Mouse (Mus musculus) liver, adult 2 months (tissue): ENCODE data around the gene Pes1. TPM values are rescaled to one million over a fixed set of nuclear protein-coding genes. Genes with fewer than 3 reads are reported as not detected.

Source experiments
- DNase-seq: peaks from one replicate; pipeline ENCODE4 v3.0.0-alpha.2; 2011; ENCODE audit warnings: low read depth, low spot score; ENCODE audit errors: extremely low read depth
- H3K27ac ChIP-seq: fragments of 200-500 bp; replicated peaks from 2 replicates; pipeline ENCODE4 v1.5.1; 2012; ENCODE audit warnings: low read depth, mild to moderate bottlenecking, control low read depth, inconsistent platforms, low read length; ENCODE audit not compliant: insufficient read depth
- H3K27me3 ChIP-seq: fragments of 200-500 bp; 2 replicates; pipeline ENCODE4 v1.6.1; 2012; ENCODE audit warnings: mild to moderate bottlenecking, moderate library complexity, low read length, inconsistent platforms; ENCODE audit not compliant: control insufficient read depth, insufficient read depth
- H3K36me3 ChIP-seq: fragments of 200-500 bp; 2 replicates; pipeline ENCODE4 v1.6.1; 2012; ENCODE audit warnings: low read length, inconsistent platforms; ENCODE audit not compliant: control insufficient read depth, insufficient read depth
- H3K4me1 ChIP-seq: fragments of 200-500 bp; 2 replicates; pipeline ENCODE4 v1.6.1; 2011; ENCODE audit warnings: low read length; ENCODE audit not compliant: control insufficient read depth, insufficient read depth
- H3K4me3 ChIP-seq: fragments of 200-500 bp; 2 replicates; pipeline ENCODE4 v1.5.1; 2011; ENCODE audit warnings: low read depth, mild to moderate bottlenecking, control low read depth, low read length, moderate library complexity; ENCODE audit not compliant: insufficient read depth
- H3K79me2 ChIP-seq: fragments of 200-500 bp; 2 replicates; pipeline ENCODE4 v1.6.1; 2012; ENCODE audit warnings: inconsistent platforms, mild to moderate bottlenecking, low read length, moderate library complexity; ENCODE audit not compliant: control insufficient read depth, insufficient read depth
- H3K9ac ChIP-seq: fragments of 200-500 bp; 2 replicates; pipeline ENCODE4 v1.6.1; 2012; ENCODE audit warnings: low read depth, mild to moderate bottlenecking, control low read depth, inconsistent platforms, low read length
- CTCF ChIP-seq: fragments of 200-500 bp; IDR thresholded peaks from 2 replicates; pipeline ENCODE4 v1.5.1; 2011; ENCODE audit warnings: low read depth, low read length, control low read depth
- POLR2A ChIP-seq: fragments of 200-500 bp; IDR thresholded peaks from 2 replicates; pipeline ENCODE4 v1.6.1; 2011; ENCODE audit warnings: low read length, control low read depth; ENCODE audit not compliant: insufficient read depth; ENCODE audit errors: extremely low read depth
- WGBS: fragments of 180-500 bp; shearing (Covaris S2); methylation state at CpG from one replicate; pipeline ENCODE4 v1.1.7; 2018; 5-methylcytosine and 5-hydroxymethylcytosine counted together
- polyA plus RNA-seq: library from polyadenylated mRNA; depleted of rRNA; stranded (reverse); fragments of >200 nt; gene quantifications from 2 replicates; pipeline ENCODE4 v1.2.3, GENCODE M21; 2012
- total RNA-seq: library from RNA; depleted of rRNA; stranded (reverse); fragments of >200 nt; gene quantifications from 2 replicates; pipeline ENCODE4 v1.2.3, GENCODE M21; 2014

The Pes1 gene
- total and polyA plus RNA-seq, 2 experiments: 20.8 to 22.2 TPM

- Histone ChIP-seq H3K79me2 (no peaks in the 10 kb centered on the region), H3K27ac (no peak overlapping the region), H3K4me1 (no peaks in the 10 kb centered on the region), H3K4me3 (no peak overlapping the region), H3K36me3 (no peaks in the 10 kb centered on the region), H3K9ac (no peak overlapping the region), H3K27me3 (no peaks in the 10 kb centered on the region)
- TF ChIP-seq POLR2A (no peak), CTCF (no peak)
- WGBS: 92% methylated on average over 3 of the region's 3 CpGs
- DNase-seq: no peak
Observed at GRCm38 (mm10) chr11:3996840-3997239, 33.1 kb downstream of the Pes1 start.

- DNase-seq: no peak
- peak overlapping the region; percentile 9; the same call in 1 of the 2 replicates for H3K4me3 ChIP-seq
- H3K27ac ChIP-seq: no peak overlapping the region
- no peak for TF ChIP-seq POLR2A
- TF ChIP-seq CTCF: no peak
- no peaks in the 10 kb centered on the region for H3K79me2 ChIP-seq
- 58% methylated on average over 66 of the region's 66 CpGs for WGBS
- no peak overlapping the region for H3K9ac ChIP-seq
- H3K4me1 ChIP-seq: no peaks in the 10 kb centered on the region
- no peaks in the 10 kb centered on the region for H3K36me3 ChIP-seq
- no peaks in the 10 kb centered on the region for H3K27me3 ChIP-seq
Observed at GRCm38 (mm10) chr11:3997978-3998720, 34.4 kb downstream of the Pes1 start.

GRCm38 (mm10) chr11:3999547-3999946, 35.8 kb downstream of the Pes1 start:
- DNase-seq: no peak
- 89% methylated on average over 5 of the region's 5 CpGs for WGBS
- no peaks in the 10 kb centered on the region for H3K27me3 ChIP-seq

GRCm38 (mm10) chr11:4001603-4002002, 37.8 kb downstream of the Pes1 start:
- Histone ChIP-seq H3K9ac (no peak overlapping the region), H3K4me1 (no peaks in the 10 kb centered on the region), H3K79me2 (no peaks in the 10 kb centered on the region), H3K4me3 (no peak overlapping the region), H3K27ac (no peak overlapping the region), H3K36me3 (no peaks in the 10 kb centered on the region), H3K27me3 (no peaks in the 10 kb centered on the region)
- TF ChIP-seq CTCF (peak; percentile 96), POLR2A (no peak)
- DNase-seq: peak; percentile 52
- 5% methylated on average over 5 of the region's 5 CpGs for WGBS

More at GRCm38 (mm10) chr11:3999547-3999946, 35.8 kb downstream of the Pes1 start:
- Histone ChIP-seq H3K27ac (no peak overlapping the region), H3K4me3 (no peak overlapping the region), H3K36me3 (no peaks in the 10 kb centered on the region), H3K79me2 (no peaks in the 10 kb centered on the region), H3K4me1 (no peaks in the 10 kb centered on the region), H3K9ac (no peak overlapping the region)
- TF ChIP-seq CTCF: no peak
- TF ChIP-seq POLR2A: no peak

- Histone ChIP-seq H3K36me3 (no peaks in the 10 kb centered on the region), H3K79me2 (no peaks in the 10 kb centered on the region), H3K4me3 (no peak overlapping the region), H3K4me1 (0 out of 2 replicates have a peak, but pooled peaks cover 1% of the 10 kb centered on the region), H3K27ac (no peak overlapping the region), H3K9ac (no peak overlapping the region), H3K27me3 (no peaks in the 10 kb centered on the region)
- no peak for DNase-seq
- no peak for TF ChIP-seq CTCF
- no peak for TF ChIP-seq POLR2A
- 69% methylated on average over 5 of the region's 5 CpGs for WGBS
Observed at GRCm38 (mm10) chr11:4005220-4005805, 41.5 kb downstream of the Pes1 start.

GRCm38 (mm10) chr11:4006462-4006861, 42.7 kb downstream of the Pes1 start:
- no peaks in the 10 kb centered on the region for H3K79me2 ChIP-seq
- H3K27ac ChIP-seq: no peak overlapping the region
- 79% methylated on average over 3 of the region's 3 CpGs for WGBS
- no peak for DNase-seq
- H3K36me3 ChIP-seq: no peaks in the 10 kb centered on the region
- TF ChIP-seq POLR2A (no peak), CTCF (peak; percentile 61)
- H3K27me3 ChIP-seq: no peaks in the 10 kb centered on the region
- no peak overlapping the region for H3K9ac ChIP-seq
- H3K4me3 ChIP-seq: no peak overlapping the region
- H3K4me1 ChIP-seq: 0 out of 2 replicates have a peak, but pooled peaks cover 1% of the 10 kb centered on the region
